Mouse (Mus musculus) gastrocnemius, postnatal 4 days (tissue): ENCODE data around the gene Rhbdd1. TPM values are rescaled to one million over a fixed set of nuclear protein-coding genes. Genes with fewer than 3 reads are reported as not detected.
A peak's percentile ranks its signal among the peaks of the same experiment; 100 is the strongest.

Source experiments
- DNase-seq, 2 experiments: peaks; one replicate each; pipeline ENCODE4 v3.0.0; 2021 to 2022; ENCODE audit warnings: low spot score in 2 of 2, mixed read lengths in 2 of 2
- long read RNA-seq, 2 experiments: library from polyadenylated mRNA; stranded (forward); transcript quantifications; one replicate each; pipeline ENCODE4 v2.0.0; 2021
- total RNA-seq, 2 experiments: library from RNA; stranded (reverse); gene quantifications; 2 replicates each; pipeline ENCODE4 v1.2.3; 2021

Gene Rhbdd1
- total RNA-seq: 10 to 100 TPM; 10.6 to 10.9 TPM
- long read RNA-seq, experiment 1, transcript Rhbdd1-201 (7 exons, 3,636 nt): major isoform, 7 of 13 reads
- long read RNA-seq, experiment 1, partial matches to known transcripts: 1 of 13 reads
- long read RNA-seq, experiment 1, other reads (novel, unspliced or antisense): 5 of 13 reads
- long read RNA-seq, experiment 2, transcript Rhbdd1-201 (7 exons, 3,636 nt): major isoform, 5 of 11 reads
- long read RNA-seq, experiment 2, partial matches to known transcripts: 4 of 11 reads
- long read RNA-seq, experiment 2, other reads (novel, unspliced or antisense): 2 of 11 reads

GRCm38 (mm10) chr1:82316111-82316745 lies at the start of gene Rhbdd1:
Gene Rhbdd1, plus strand, starts transcription at chr1:82316452.
- DNase-seq: peak; percentile 94 to 98

DNA sequence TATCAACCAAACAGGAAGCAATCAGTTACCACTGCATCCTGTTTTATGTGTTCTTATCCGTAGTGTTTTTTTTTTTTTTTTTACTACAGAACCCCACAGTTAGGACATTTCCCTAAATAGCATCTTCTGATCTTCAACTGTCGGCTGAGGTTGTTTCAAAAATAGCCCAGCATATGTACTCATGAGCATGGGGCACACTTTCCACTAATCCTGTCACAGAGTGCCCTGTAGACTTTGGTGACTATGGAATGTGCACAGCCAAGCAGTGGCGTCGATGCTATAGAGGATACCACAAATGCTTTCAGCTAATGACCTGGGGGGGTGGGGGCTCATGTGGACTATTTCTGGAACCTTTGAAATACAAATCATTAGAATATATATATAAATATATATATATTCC lies 48.7 kb upstream of the Rhbdd1 start:
- DNase-seq: no peak

GRCm38 (mm10) chr1:82272231-82272630 lies 44.0 kb upstream of the Rhbdd1 start:
- no peak for DNase-seq

DNA sequence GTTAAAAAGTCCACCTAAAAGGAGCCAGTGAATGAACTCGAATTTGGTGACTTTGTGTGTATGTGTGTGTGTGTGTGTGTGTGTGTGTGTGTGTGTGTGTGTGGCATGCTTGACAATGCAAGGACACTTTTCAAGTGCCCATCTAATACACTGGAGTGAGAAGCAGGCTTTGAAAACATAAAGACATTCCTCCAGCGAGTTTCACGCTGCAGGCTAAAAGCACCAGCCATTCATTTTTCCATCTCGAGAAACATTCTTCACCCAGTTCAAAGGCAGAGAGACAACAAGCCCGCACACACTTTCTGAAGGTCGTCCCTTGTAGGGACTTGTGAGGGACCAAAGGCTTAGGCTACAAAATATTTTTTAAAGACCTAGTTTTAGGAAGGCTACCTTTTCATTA lies 42.7 kb upstream of the Rhbdd1 start:
- no peak for DNase-seq

- DNase-seq: no peak
These were observed 41.9 kb upstream of the Rhbdd1 start for GRCm38 (mm10) chr1:82274361-82274760.

DNA sequence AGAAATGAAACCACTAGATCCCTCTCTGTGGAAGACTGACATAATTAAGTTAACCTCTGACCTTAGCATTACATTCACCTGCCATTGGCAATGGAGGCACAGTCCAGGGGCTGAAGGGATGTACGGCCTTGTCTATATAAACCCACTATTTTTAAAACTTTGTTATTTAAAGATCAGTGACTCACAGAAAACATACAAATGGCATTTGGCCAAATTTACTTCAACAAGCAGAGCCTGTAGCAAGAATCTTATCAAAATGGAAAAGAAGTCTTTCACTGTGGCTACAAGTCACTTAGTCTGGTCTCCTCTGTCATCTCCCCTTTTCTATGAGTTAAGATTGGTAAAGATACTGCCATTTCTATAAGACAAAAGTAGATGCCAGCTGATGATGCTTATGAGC lies 36.5 kb upstream of the Rhbdd1 start:
- no peak for DNase-seq

DNA sequence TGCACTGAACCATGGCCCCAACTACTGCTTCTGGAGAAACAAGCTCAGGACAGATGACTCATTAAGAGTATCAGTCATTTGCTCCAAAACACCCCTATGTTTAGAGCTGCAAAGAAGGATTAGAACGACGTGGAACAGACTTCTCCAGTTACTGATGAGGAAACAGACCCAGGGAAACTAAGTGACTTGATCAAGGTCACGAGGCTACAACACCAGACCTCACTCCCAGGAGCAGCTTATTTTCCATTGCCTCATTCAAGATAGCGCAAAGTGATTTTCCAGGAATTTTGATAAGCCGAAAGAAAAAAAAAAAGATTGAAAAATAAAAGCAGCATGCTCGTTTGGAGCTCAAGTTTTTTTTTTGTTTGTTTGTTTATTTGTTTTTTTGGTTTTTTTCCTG lies 34.4 kb upstream of the Rhbdd1 start:
- DNase-seq: no peak

- DNase-seq: peak; percentile 89
These were observed 33.1 kb upstream of the Rhbdd1 start for GRCm38 (mm10) chr1:82282992-82283611.

GRCm38 (mm10) chr1:82283901-82284301 lies 32.4 kb upstream of the Rhbdd1 start:
- peak in 1 of 2 experiments; percentile 11 for DNase-seq

GRCm38 (mm10) chr1:82284403-82284802 lies 31.8 kb upstream of the Rhbdd1 start:
- no peak for DNase-seq

- no peak for DNase-seq
These were observed 30.6 kb upstream of the Rhbdd1 start for GRCm38 (mm10) chr1:82285461-82286189.

- peak in 1 of 2 experiments; percentile 16 for DNase-seq
These were observed 29.8 kb upstream of the Rhbdd1 start for GRCm38 (mm10) chr1:82286190-82287051.

DNA sequence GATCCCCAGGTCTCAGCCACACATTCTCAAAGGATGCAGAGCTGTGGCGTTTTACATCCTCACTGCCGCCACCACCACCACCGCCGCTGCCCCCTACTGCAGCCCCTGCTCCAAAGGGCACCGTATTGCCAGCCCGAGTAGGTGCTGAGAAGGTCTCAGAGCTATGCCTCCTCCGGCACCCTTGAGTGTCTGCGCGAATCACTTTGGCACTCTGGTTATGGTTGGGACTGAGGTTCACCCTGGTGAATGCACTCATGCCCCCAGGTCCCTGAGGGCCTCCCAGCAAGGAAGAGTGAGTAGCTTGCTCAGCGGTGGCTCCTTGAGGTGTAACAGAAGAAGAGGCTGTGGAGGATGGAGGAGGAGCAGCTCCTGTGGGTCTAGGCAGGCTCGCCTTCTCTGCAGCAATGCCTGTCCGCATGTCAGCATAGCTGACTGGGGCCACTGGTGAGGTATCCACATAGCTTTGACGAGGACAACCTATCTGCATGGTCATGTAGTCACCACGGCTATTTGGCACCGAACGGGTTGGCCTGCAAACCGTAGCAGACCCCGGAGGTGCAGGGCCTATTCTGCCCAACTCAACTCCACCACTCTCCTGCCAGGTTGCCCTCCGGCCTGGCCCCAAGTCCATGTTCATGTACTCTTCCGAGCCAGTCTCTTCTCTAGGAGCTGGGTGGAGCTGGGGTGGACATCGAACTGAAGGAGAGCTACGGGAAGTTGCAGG lies 29.0 kb upstream of the Rhbdd1 start:
- peak in 1 of 2 experiments; percentile 36 for DNase-seq

DNA sequence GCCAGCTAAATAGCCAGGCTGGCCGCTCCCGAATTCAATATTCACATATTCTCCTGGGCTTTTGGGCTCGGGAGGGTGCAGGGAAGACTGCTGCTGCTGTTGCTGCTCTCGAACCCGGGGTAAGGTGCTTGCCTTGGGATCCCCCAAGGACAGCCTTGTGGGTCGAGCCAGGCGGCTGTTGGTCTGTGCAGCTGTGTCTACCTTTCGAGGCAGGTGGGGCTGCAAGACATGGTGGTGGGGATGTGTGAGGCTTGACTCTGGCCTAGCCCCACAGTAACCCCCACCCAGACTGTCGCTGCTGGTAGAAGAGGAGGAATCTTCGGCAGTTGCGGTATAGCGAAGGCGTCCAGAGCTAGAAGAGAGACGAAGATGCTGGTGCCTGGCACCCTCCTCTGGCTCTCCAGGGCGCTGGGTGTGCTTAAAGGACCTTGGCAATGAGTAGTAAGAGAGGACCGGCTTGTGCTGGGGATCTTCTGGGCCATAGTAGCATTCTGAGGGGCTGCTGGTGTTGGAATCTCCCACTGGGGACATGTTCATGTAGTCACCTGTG lies 28.4 kb upstream of the Rhbdd1 start:
- DNase-seq: no peak

GRCm38 (mm10) chr1:82288421-82288990 lies 27.7 kb upstream of the Rhbdd1 start:
- DNase-seq: peak in 1 of 2 experiments; percentile 36

- DNase-seq: peak; percentile 18 to 27
These were observed 26.9 kb upstream of the Rhbdd1 start for GRCm38 (mm10) chr1:82289116-82289989.

DNA sequence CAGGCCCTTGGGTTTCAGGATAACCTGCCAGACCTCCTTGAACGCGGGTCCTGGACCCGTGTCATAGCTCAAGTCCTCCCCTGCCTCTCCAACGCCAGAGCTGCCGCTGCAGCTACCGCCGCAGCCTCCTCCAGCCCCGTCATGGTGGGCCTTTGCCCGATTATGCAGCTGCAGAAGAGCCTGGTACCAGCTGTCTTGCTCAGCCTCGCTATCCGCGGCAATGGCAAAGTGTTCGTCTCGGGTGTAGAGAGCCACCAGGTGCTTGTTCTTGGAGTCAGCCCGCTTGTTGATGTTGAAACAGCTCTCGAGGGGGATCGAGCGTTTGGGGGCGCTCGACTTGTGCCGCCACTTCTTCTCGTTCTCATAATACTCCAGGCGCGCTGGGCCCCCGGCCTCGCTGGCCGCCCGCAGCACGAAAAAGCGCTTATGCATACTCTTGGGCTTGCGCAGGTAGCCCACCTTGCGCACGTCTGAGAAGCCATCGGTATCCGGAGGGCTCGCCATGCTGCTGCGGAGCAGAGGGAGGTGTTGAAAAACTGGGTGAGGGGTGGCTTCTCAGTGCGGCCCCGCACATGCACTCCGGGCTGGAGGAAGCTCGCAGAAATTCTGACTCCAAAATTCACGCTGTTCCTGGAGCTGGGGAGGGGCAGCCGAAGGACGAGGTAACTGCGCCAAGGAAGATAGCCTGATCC lies 26.1 kb upstream of the Rhbdd1 start:
- peak in 1 of 2 experiments; percentile 57 for DNase-seq

DNA sequence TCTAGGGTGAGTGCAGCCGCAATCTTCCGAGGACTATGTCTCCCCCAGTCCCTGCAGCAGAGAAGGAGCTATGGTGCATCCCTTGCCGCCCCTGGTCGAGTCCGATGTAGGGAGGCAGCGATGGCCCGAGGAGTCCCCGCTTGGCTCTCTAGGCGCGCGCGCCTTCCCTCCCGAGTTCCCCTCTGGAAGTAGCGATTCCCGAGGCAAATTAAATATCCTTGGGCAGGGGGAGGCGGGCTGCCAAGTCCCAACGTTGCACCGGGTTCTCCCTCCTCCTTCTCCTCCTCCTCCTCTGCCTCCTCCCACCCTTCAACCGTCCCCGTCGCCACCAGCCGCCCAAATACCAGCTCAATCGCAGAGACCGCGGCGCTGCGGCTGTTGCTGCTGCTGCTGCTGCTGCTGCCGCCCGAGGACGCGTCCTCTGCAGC lies 25.5 kb upstream of the Rhbdd1 start:
- peak; percentile 71 to 84 for DNase-seq
